Mouse (Mus musculus) liver, postnatal 0 days (tissue): Measurements from ENCODE around the gene Il11ra1.

Source experiments
- CTCF ChIP-seq: sonication (generic); IDR thresholded peaks from 2 replicates; pipeline ENCODE4 v1.5.1; 2016; ENCODE audit warnings: antibody characterized with exemption, low read depth
- EP300 ChIP-seq: IDR thresholded peaks from 2 replicates; pipeline ENCODE4 v1.6.1; 2016; ENCODE audit warnings: antibody characterized with exemption, low read depth, mild to moderate bottlenecking

GRCm38 (mm10) chr4:41671963-41672480, 27.8 kb upstream of the Il11ra1 start:
- TF ChIP-seq CTCF: no peak
- no peak for TF ChIP-seq EP300
